14 mouse cellular contexts compared by ENCODE assay signal in genomic region chr15:67229359-67229758, GRCm38 (mm10).
A peak's percentile ranks its signal among the peaks of the same experiment; 100 is the strongest.
DNase-seq lines count a peak whose midpoint lies in the region; TF ChIP-seq lines count a peak whose summit lies in the region.
"Had no signal": no experiment of that assay in that cellular context is flagged by ENCODE, and none has a peak within 500 bp of the region (broad histone marks: within the 10 kb centered on the region; RNA-seq: fewer than 3 reads in every experiment).

No protein-coding gene starts in this region.

- H3ac ChIP-seq in C2C12 (ENCODE audit: control insufficient read depth, insufficient read length, low read depth): no peak overlapping the region

- no peak overlapping the region for H3K4me3 ChIP-seq in layer of hippocampus, adult 2 months
- H3K4me3 ChIP-seq in C2C12 (ENCODE audit: insufficient read depth, poor library complexity, severe bottlenecking): no peak overlapping the region
- H3K4me3 ChIP-seq: heart, embryonic 13.5 days had no signal

- H3K27me3 ChIP-seq in C2C12 (ENCODE audit: control insufficient read depth, insufficient read depth, insufficient read length): no peaks in the 10 kb centered on the region
- H3K27me3 ChIP-seq: heart, embryonic 13.5 days had no signal

- no peaks in the 10 kb centered on the region for H3K79me2 ChIP-seq in C2C12 (ENCODE audit: control insufficient read depth, insufficient read depth)

- DNase-seq in layer of hippocampus, postnatal 10 days (ENCODE audit: low spot score in 2 of 2): peak; percentile 25 to 33
- no peak for DNase-seq in layer of hippocampus, adult 2 months (ENCODE audit: low spot score in 2 of 2)
- DNase-seq in R1 (ENCODE audit: low read depth, low spot score) (peak; percentile 1), MN1 (ENCODE audit: low spot score) (no peak)
- DNase-seq in gonadal fat pad, adult 2 months (ENCODE audit: low read depth): peak; percentile 47
- no peak for DNase-seq in neural tube, embryonic 10.5 days (ENCODE audit: extremely low spot score, low spot score)
- DNase-seq: cerebellum, adult 18-20 months; kidney, adult 9 months; liver; right cerebral cortex, postnatal 25 days; thymus, adult 18-20 months had no signal

- no peaks in the 10 kb centered on the region for H3K36me3 ChIP-seq in C2C12 (ENCODE audit: control insufficient read depth, insufficient read depth)
- H3K36me3 ChIP-seq: heart, embryonic 13.5 days had no signal

- no peaks in the 10 kb centered on the region for H3K79me3 ChIP-seq in C2C12 (ENCODE audit: low read depth)

- TF ChIP-seq CTCF in layer of hippocampus, adult 2 months (conservative IDR thresholded peaks at IDR 0.05): no peak
- TF ChIP-seq CTCF in C2C12 (IDR thresholded peaks at IDR 0.05; ENCODE audit: control insufficient read depth, insufficient read depth, insufficient read length): no peak

- no peak overlapping the region for H3K27ac ChIP-seq in layer of hippocampus, adult 2 months
- H3K27ac ChIP-seq: heart, embryonic 13.5 days; macrophage had no signal

TF ChIP-seq in C2C12, 6 proteins besides CTCF, POLR2A, EP300 and RAD21:
- TF ChIP-seq FOSL1 (IDR thresholded peaks at IDR 0.05; ENCODE audit: insufficient read depth, low read length, poor library complexity, severe bottlenecking) (peak; percentile 7), MYOD1 (IDR thresholded peaks at IDR 0.05; ENCODE audit: control insufficient read depth, insufficient read length, low read depth) (peak; percentile 64), MYOG (IDR thresholded peaks at IDR 0.05; ENCODE audit: control insufficient read depth, extremely low read depth, insufficient read length) (no peak), MAX (IDR thresholded peaks at IDR 0.05) (no peak), CEBPB (IDR thresholded peaks at IDR 0.05; ENCODE audit: low read depth) (peak; percentile 29), USF1 (IDR thresholded peaks at IDR 0.05; ENCODE audit: low read depth) (no peak)

Comparison
In these comparisons a context has a peak if more than half of its experiments do, and no peak if none do; other contexts are left out.
1. DNase-seq: peak in layer of hippocampus, postnatal 10 days (2 of 2), R1 (single experiment) and gonadal fat pad, adult 2 months (single experiment); none in layer of hippocampus, adult 2 months (0 of 2), MN1 (single experiment) and neural tube, embryonic 10.5 days (single experiment).